Mouse (Mus musculus): ENCODE measurements at regions not wholly inside any gene's neighbourhood (a gene's known extent, or its start where the extent isn't known, plus 50 kb on each side); places are given as distances from the start of the nearest gene placed in this dataset.

DNA sequence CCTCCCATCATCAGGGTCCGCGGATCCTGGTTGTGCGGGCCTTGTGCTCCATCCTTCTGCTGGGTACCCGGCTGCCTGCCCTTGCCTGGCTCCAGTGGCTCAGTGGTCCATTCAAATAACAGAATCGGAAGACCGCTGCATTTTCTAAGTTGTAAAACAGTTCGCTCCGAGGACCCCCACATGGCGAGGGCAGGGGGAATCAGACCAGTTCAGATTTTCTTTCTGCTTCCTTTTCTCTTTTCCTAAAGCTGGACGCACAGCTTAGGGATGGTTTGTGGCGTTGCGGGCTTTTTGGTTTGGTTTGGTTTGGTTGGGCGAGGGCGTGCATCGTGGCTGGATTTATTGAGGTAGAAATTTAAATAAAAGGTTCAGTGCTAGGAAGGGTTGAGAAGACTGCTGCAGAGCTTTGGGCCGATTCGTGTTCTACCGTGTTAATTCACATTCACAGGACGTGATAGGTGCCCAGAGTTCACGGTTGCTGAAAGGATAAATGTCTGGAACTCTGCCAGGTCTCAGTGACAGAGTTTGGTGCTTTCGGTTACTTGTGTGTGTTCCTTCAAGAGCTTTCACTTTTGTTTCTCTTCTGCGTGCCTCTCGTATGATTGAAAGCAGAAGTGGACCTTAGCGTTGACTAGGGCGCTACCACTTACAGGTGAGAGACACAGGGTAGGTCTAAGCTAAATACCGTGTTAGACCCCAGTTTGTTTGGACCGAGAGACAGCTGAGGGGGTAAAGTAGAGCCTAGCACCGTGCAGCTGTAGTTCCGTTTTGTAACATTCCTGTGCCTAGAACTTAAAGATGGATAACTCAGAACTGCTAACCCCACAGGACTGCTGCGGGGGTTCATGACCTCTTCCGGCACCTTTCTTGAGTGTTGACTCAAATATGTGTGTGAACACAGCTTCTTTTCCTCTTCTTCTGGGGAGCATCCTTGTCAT, 61.9 kb upstream of the Ak4 start:
- Histone ChIP-seq H3K9ac (replicated peaks; ENCODE audit: low read length) (peak overlapping the region; percentile 98), H3K27ac (replicated peaks; ENCODE audit: low read depth, low read length) (peak overlapping the region; percentile 98), H3K4me1 (ENCODE audit: control insufficient read depth, insufficient read depth, low read length) (peaks cover 24% of the 10 kb centered on the region), H3K36me3 (ENCODE audit: control insufficient read depth, insufficient read depth, low read length) (no peaks in the 10 kb centered on the region), H3K9me3 (ENCODE audit: control insufficient read depth, low read length) (no peaks in the 10 kb centered on the region), H3K4me3 (replicated peaks; ENCODE audit: low read depth, low read length) (peak overlapping the region; percentile 89), H3K4me2 (ENCODE audit: low read length) (peak overlapping the region; percentile 72), H3K27me3 (ENCODE audit: control insufficient read depth, insufficient read depth, low read length) (no peaks in the 10 kb centered on the region)
- WGBS: 12% methylated on average over 31 of the region's 31 CpGs
- peak; percentile 79 for DNase-seq
- peak; percentile 9; the same call in 1 of the 2 replicates for ATAC-seq (ENCODE audit: low FRiP score, low TSS enrichment)

DNA sequence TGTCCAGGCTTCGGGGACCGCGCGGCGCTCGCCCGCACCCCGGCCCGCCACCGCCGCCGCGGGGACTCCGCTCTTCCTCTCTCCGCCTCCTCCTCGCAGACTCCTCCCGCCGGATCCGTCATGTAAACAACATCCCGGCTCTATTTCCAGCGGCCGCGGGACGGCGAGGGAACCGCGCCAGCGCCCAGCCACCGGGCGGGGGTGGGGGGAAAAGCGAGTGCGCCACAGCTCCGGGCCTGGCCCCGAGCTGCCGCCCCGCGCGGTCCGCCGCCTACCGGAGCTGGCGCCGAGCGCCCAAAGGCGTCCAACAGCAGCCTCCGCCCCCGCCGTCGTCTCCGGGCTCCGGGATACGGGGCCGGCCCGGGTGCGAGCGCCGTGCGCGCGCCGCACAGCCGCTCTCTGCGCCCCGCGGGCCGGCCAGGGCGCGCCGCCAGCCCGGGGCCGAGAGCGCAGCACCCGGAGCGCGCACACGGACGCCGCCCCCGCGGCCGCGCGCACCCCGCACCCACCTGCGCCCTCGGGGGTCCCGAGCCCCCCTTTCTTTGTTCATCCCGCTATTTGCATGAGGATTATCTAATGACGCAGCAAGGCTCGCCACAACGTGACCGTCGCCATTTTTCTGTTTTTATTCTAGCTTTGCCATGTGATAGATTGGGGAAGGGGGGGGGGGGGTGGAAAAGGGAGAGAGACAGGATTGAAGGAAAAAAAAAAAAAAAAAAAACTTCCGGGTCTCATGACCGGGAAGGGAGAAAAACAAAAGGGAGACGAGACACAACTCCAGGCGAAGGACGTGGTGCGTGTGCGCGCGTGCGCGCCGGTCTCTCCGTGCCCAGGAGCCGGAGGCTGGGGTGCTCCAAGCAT, 62.8 kb upstream of the Ak4 start:
- Histone ChIP-seq H3K9me3 (ENCODE audit: control insufficient read depth, low read length) (no peaks in the 10 kb centered on the region), H3K4me3 (replicated peaks; ENCODE audit: low read depth, low read length) (peak overlapping the region; percentile 89), H3K4me1 (ENCODE audit: control insufficient read depth, insufficient read depth, low read length) (peaks cover 24% of the 10 kb centered on the region), H3K4me2 (ENCODE audit: low read length) (peak overlapping the region; percentile 72), H3K9ac (replicated peaks; ENCODE audit: low read length) (peak overlapping the region; percentile 98), H3K27me3 (ENCODE audit: control insufficient read depth, insufficient read depth, low read length) (no peaks in the 10 kb centered on the region), H3K36me3 (ENCODE audit: control insufficient read depth, insufficient read depth, low read length) (no peaks in the 10 kb centered on the region), H3K27ac (replicated peaks; ENCODE audit: low read depth, low read length) (peak overlapping the region; percentile 98)
- under 1% methylated on average over 89 of the region's 107 CpGs for WGBS
- ATAC-seq (ENCODE audit: low FRiP score, low TSS enrichment) (peak; percentile 90), DNase-seq (peak; percentile 95)

DNA sequence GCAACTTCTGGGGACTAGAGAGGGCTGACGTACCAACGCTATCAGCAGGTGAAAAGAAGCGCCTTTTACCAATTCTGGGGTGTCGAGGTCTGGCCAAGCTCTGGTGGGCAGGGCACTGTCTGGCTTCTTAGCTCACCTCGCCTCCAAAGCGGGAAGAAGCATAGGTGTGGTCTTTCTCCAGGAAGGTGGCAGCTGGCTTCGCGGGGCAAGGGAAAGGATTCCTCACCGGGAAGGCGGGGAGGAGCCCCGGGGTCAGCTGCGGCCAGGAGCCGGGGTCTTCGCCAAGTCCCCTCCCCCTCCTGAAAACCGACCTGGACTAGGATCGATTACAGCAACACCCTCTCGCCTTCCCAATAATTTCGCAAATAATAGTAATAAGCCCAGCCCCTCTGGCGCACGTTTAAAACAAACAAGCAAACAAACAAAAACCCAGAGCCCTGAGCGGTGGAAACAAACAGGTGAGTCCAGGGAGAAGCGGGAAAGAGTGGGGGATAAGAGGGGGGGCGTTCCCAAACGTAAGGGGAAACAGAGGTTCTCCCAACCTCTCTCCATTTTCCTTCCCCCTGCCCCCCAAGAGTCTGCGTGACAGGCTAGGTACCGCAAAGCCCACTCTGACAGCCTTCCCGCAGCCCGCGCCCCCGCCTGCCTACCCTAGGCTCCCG, 63.5 kb upstream of the Ak4 start:
- Histone ChIP-seq H3K4me1 (ENCODE audit: control insufficient read depth, insufficient read depth, low read length) (peaks cover 24% of the 10 kb centered on the region), H3K9ac (replicated peaks; ENCODE audit: low read length) (peak overlapping the region; percentile 98), H3K27me3 (ENCODE audit: control insufficient read depth, insufficient read depth, low read length) (no peaks in the 10 kb centered on the region), H3K4me3 (replicated peaks; ENCODE audit: low read depth, low read length) (peak overlapping the region; percentile 89), H3K9me3 (ENCODE audit: control insufficient read depth, low read length) (no peaks in the 10 kb centered on the region), H3K4me2 (ENCODE audit: low read length) (peak overlapping the region; percentile 72), H3K36me3 (ENCODE audit: control insufficient read depth, insufficient read depth, low read length) (peaks cover 2% of the 10 kb centered on the region; the same call in 1 of the 2 replicates), H3K27ac (replicated peaks; ENCODE audit: low read depth, low read length) (peak overlapping the region; percentile 98)
- ATAC-seq (ENCODE audit: low FRiP score, low TSS enrichment) (no peak), DNase-seq (peak; percentile 49)
- under 1% methylated on average over 31 of the region's 31 CpGs for WGBS

DNA sequence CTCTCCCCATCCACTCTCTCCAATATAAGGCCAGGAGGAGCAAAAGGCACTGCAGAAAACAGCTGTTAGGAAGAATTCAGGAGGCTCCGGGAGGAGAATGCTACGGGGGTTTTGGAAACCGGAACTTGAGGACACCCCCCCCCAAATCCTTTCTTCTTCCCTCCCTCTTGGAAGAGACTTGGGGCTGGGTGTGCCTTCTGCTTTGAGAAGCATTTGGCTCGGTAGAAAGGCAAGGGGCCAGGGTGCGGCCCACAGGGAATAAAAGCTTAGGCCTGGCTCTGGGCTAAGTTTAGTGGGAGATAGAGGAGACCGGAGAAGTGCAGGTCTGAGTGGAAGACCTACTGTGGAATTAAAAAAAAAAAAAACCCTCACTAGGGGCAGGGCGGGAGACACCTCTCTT, 64.1 kb upstream of the Ak4 start:
- no peaks in the 10 kb centered on the region for H3K9me3 ChIP-seq (ENCODE audit: control insufficient read depth, low read length)
- H3K27ac ChIP-seq (replicated peaks; ENCODE audit: low read depth, low read length): no peak overlapping the region; the same call in 1 of the 2 replicates
- DNase-seq (peak; percentile 40), ATAC-seq (ENCODE audit: low FRiP score, low TSS enrichment) (no peak)
- H3K9ac ChIP-seq (replicated peaks; ENCODE audit: low read length): peak overlapping the region; percentile 98
- H3K4me1 ChIP-seq (ENCODE audit: control insufficient read depth, insufficient read depth, low read length): peaks cover 24% of the 10 kb centered on the region
- peaks cover 7% of the 10 kb centered on the region; the same call in 1 of the 2 replicates for H3K36me3 ChIP-seq (ENCODE audit: control insufficient read depth, insufficient read depth, low read length)
- H3K4me2 ChIP-seq (ENCODE audit: low read length): peak overlapping the region; percentile 72
- 6% methylated on average over 7 of the region's 7 CpGs for WGBS
- H3K4me3 ChIP-seq (replicated peaks; ENCODE audit: low read depth, low read length): peak overlapping the region; percentile 89
- no peaks in the 10 kb centered on the region for H3K27me3 ChIP-seq (ENCODE audit: control insufficient read depth, insufficient read depth, low read length)

DNA sequence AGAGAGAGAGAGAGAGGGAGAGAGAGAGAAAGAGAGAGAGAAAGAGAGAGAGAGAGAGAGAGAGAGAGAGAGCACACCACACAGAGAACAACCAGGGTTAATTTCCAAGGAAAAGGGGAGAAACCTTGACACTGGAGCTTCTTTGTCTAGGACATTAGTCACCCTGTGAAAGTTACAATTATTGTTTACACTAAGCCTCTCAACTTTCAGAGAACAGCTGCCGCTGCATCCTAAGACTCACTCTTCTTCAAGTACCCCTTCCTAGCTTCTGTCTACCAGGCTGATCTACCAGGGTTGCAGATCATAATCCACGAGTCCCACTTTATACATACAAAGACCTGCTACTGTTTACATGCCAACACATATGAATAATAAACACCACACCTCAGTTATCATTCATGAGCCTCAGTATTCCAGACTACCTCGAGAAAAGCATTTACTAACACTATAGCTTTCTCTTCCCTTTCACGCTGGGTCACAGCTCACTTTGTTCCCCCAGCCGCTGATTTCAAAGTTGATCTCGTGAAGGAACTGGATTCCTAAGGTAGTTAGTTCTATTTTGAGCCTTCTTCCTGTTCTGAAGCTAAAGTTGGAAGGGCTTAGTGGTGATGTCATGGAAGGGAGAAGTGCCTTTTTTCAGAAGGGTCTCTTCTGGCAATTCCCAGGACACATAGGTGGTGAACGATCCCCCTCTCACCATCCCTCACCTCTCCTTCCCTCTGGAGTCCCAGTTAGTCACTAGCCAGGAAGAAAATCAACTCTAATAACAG, 64.8 kb upstream of the Ak4 start:
- 26% methylated on average over 7 of the region's 7 CpGs for WGBS
- Histone ChIP-seq H3K9ac (replicated peaks; ENCODE audit: low read length) (peak overlapping the region; percentile 98; the same call in 1 of the 2 replicates), H3K27ac (replicated peaks; ENCODE audit: low read depth, low read length) (no peak overlapping the region), H3K4me1 (ENCODE audit: control insufficient read depth, insufficient read depth, low read length) (peaks cover 24% of the 10 kb centered on the region), H3K36me3 (ENCODE audit: control insufficient read depth, insufficient read depth, low read length) (peaks cover 7% of the 10 kb centered on the region; the same call in 1 of the 2 replicates), H3K9me3 (ENCODE audit: control insufficient read depth, low read length) (no peaks in the 10 kb centered on the region), H3K27me3 (ENCODE audit: control insufficient read depth, insufficient read depth, low read length) (no peaks in the 10 kb centered on the region), H3K4me2 (ENCODE audit: low read length) (peak overlapping the region; percentile 72), H3K4me3 (replicated peaks; ENCODE audit: low read depth, low read length) (peak overlapping the region; percentile 89)
- DNase-seq (no peak), ATAC-seq (ENCODE audit: low FRiP score, low TSS enrichment) (no peak)

DNA sequence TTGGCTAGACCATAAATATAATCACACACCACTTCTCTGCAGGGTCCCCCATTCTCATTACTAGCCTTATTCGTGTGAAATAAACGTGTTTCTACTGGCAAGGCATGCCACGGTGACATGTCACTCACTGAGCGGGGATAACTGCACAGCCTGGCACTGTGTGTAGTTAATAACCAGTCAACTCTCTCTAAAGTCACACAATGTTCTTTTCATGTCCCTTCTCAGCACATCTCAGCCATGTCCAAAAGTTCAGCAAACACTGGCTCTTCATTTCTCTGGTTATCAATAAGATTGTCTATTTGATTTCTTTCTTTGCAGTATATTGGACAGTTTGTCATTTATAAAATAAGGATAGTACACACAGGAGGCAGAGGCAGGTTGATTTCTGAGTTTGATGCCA, 66.9 kb upstream of the Ak4 start:
- peaks cover 16% of the 10 kb centered on the region for H3K4me1 ChIP-seq (ENCODE audit: control insufficient read depth, insufficient read depth, low read length)
- no peaks in the 10 kb centered on the region for H3K27me3 ChIP-seq (ENCODE audit: control insufficient read depth, insufficient read depth, low read length)
- no peaks in the 10 kb centered on the region for H3K9me3 ChIP-seq (ENCODE audit: control insufficient read depth, low read length)
- H3K27ac ChIP-seq (replicated peaks; ENCODE audit: low read depth, low read length): no peak overlapping the region
- WGBS: 76% methylated on average over 4 of the region's 4 CpGs
- peaks cover 7% of the 10 kb centered on the region; the same call in 1 of the 2 replicates for H3K36me3 ChIP-seq (ENCODE audit: control insufficient read depth, insufficient read depth, low read length)
- no peak overlapping the region for H3K4me3 ChIP-seq (replicated peaks; ENCODE audit: low read depth, low read length)
- no peak overlapping the region for H3K4me2 ChIP-seq (ENCODE audit: low read length)
- DNase-seq: no peak
- ATAC-seq (ENCODE audit: low FRiP score, low TSS enrichment): no peak
- H3K9ac ChIP-seq (replicated peaks; ENCODE audit: low read length): no peak overlapping the region

DNA sequence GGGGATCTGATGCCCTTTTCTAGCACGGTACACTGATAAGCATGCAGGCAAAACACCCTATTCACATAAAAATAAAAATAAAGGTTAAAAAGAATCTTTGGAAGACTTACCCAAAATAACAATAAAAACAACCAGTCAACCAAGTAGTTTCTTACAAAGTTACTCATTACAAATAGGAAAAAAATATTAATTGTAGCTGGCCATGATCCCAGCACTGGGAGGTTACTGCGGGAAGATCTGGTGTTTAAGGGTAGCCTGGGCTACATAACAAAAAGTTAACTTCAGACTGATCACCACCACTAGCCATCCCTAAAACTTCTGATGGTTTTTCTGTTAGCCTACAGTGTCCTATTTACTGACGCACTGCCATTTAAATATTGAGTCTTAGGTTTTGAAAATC, 67.4 kb upstream of the Ak4 start:
- DNase-seq: no peak
- no peaks in the 10 kb centered on the region for H3K9me3 ChIP-seq (ENCODE audit: control insufficient read depth, low read length)
- H3K4me1 ChIP-seq (ENCODE audit: control insufficient read depth, insufficient read depth, low read length): peaks cover 16% of the 10 kb centered on the region
- H3K9ac ChIP-seq (replicated peaks; ENCODE audit: low read length): no peak overlapping the region
- no peak for ATAC-seq (ENCODE audit: low FRiP score, low TSS enrichment)
- H3K27ac ChIP-seq (replicated peaks; ENCODE audit: low read depth, low read length): no peak overlapping the region
- no peak overlapping the region for H3K4me3 ChIP-seq (replicated peaks; ENCODE audit: low read depth, low read length)
- H3K36me3 ChIP-seq (ENCODE audit: control insufficient read depth, insufficient read depth, low read length): peaks cover 10% of the 10 kb centered on the region
- H3K4me2 ChIP-seq (ENCODE audit: low read length): no peak overlapping the region
- H3K27me3 ChIP-seq (ENCODE audit: control insufficient read depth, insufficient read depth, low read length): no peaks in the 10 kb centered on the region
- WGBS: 95% methylated on average over 3 of the region's 3 CpGs

DNA sequence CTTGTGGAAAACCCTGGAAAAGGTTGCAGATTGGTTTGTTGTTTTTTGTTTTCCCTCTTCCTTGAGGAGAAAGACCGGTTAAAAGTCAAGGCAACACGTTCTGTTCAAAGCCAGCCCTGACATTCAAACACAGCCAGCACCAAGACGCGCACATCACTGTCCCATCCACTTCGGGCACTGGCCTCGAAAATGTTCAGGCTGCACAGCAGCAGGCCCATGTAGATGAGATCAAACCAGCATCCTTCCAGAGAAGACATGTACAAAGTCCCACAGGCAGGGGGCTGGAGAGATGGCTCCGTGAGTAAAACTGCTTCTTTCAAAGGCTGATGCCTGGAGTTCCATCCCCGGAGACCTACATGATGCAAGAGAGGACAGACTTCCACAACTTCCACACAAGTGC, 68.4 kb upstream of the Ak4 start:
- Histone ChIP-seq H3K27me3 (ENCODE audit: control insufficient read depth, insufficient read depth, low read length) (no peaks in the 10 kb centered on the region), H3K4me3 (replicated peaks; ENCODE audit: low read depth, low read length) (no peak overlapping the region), H3K4me2 (ENCODE audit: low read length) (no peak overlapping the region), H3K9me3 (ENCODE audit: control insufficient read depth, low read length) (no peaks in the 10 kb centered on the region), H3K4me1 (ENCODE audit: control insufficient read depth, insufficient read depth, low read length) (peaks cover 16% of the 10 kb centered on the region), H3K27ac (replicated peaks; ENCODE audit: low read depth, low read length) (no peak overlapping the region), H3K36me3 (ENCODE audit: control insufficient read depth, insufficient read depth, low read length) (peaks cover 20% of the 10 kb centered on the region), H3K9ac (replicated peaks; ENCODE audit: low read length) (no peak overlapping the region)
- DNase-seq (no peak), ATAC-seq (ENCODE audit: low FRiP score, low TSS enrichment) (no peak)
- 90% methylated on average over 8 of the region's 8 CpGs for WGBS
